Mouse (Mus musculus) midbrain, embryonic 13.5 days (tissue): ENCODE data around the gene Lrfn3. TPM values are rescaled to one million over a fixed set of nuclear protein-coding genes. Genes with fewer than 3 reads are reported as not detected.

ENCODE experiments used
- ATAC-seq: fragments of 200-750 bp; cut with Nextera tagmentation; 2 replicates; pipeline ENCODE4 v1.8.0; 2017; ENCODE audit warnings: mild to moderate bottlenecking, moderate TSS enrichment, moderate library complexity
- H3K27ac ChIP-seq: fragments of 300-500 bp; sonication (generic); 2 replicates; pipeline ENCODE4 v1.5.1; 2015; ENCODE audit warnings: inconsistent platforms, mild to moderate bottlenecking, moderate library complexity
- H3K27me3 ChIP-seq: fragments of 300-500 bp; sonication (generic); 2 replicates; pipeline ENCODE4 v1.6.1; 2015; ENCODE audit warnings: mild to moderate bottlenecking, inconsistent platforms
- H3K36me3 ChIP-seq: fragments of 300-500 bp; sonication (generic); 2 replicates; pipeline ENCODE4 v1.6.1; 2015; ENCODE audit warnings: mild to moderate bottlenecking, inconsistent platforms
- H3K4me1 ChIP-seq: fragments of 300-500 bp; sonication (generic); replicated peaks from 2 replicates; pipeline ENCODE4 v1.6.1; 2015; ENCODE audit warnings: inconsistent platforms
- H3K4me2 ChIP-seq: fragments of 300-500 bp; sonication (generic); replicated peaks from 2 replicates; pipeline ENCODE4 v1.6.1; 2015; ENCODE audit warnings: moderate library complexity, mild to moderate bottlenecking, inconsistent platforms
- H3K4me3 ChIP-seq: fragments of 300-500 bp; sonication (generic); replicated peaks from 2 replicates; pipeline ENCODE4 v1.5.1; 2015; ENCODE audit warnings: mild to moderate bottlenecking, inconsistent platforms
- H3K9ac ChIP-seq: fragments of 300-500 bp; sonication (generic); replicated peaks from 2 replicates; pipeline ENCODE4 v1.6.1; 2015; ENCODE audit warnings: mild to moderate bottlenecking, inconsistent platforms
- H3K9me3 ChIP-seq: fragments of 300-500 bp; sonication (generic); 2 replicates; pipeline ENCODE4 v1.6.1; 2016; ENCODE audit warnings: mild to moderate bottlenecking, inconsistent platforms
- WGBS: fragments of 180-500 bp; shearing (Covaris S2); methylation state at CpG from one replicate; pipeline ENCODE4 v1.1.7; 2015; 5-methylcytosine and 5-hydroxymethylcytosine counted together
- polyA plus RNA-seq: library from polyadenylated mRNA; unstranded; fragments of >200 nt; fragmentation: Nextera tagmentation; extraction: Ambion mirVana; gene quantifications from 2 replicates; pipeline ENCODE4 v1.2.1, GENCODE M21; 2015

The Lrfn3 gene
- polyA plus RNA-seq, 1 experiment from 2014 or later: 11.4 TPM

DNA sequence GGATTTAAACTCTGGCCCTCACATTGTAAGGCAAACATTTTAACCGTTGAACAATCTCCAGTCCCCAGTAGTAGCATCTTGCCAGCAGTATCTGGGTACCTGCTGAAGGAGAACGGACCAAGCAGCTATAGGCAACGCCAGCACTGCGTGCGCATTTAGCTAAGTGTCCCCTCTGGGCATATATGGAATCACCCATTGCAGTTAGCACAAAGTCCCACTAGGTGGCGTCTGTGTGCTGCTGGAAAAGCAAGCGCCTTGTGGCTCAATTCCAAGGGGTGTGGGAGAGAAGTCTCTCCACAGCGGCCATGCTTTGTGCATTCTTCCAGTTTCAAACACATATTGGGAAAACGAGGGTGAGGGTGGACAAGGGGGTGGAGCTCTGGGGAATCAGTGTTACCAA, 26.2 kb downstream of the Lrfn3 start:
- H3K27ac ChIP-seq: no peak overlapping the region
- H3K4me2 ChIP-seq: no peak overlapping the region
- ATAC-seq: peak; percentile 43; the same call in 1 of the 2 replicates
- peaks cover 17% of the 10 kb centered on the region for H3K4me1 ChIP-seq
- WGBS: 3% methylated on average over 9 of the region's 9 CpGs
- H3K36me3 ChIP-seq: no peaks in the 10 kb centered on the region
- H3K27me3 ChIP-seq: peaks cover 37% of the 10 kb centered on the region
- H3K9me3 ChIP-seq: no peaks in the 10 kb centered on the region
- H3K9ac ChIP-seq: no peak overlapping the region
- H3K4me3 ChIP-seq: no peak overlapping the region

DNA sequence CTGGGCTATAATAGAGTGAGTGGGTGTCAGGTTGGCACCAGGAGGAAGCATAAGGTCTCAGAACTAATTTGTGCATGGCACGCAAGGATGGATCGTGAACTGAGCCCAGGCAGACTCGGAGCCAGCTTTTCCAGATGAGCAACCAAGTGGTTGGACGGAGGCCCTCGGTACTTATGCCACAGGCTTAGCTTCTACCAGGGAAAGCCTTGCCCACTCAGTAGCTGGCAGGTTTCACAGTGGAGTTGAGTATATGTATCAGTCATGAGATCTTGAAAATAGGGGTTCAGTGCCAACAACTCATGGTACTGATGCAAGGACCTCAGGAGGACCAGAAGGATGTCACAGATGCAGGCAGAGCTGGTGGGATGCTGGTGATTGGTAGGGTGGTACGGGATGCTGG, 26.9 kb downstream of the Lrfn3 start:
- Histone ChIP-seq H3K4me1 (peaks cover 21% of the 10 kb centered on the region), H3K9me3 (no peaks in the 10 kb centered on the region), H3K27ac (no peak overlapping the region), H3K9ac (no peak overlapping the region), H3K4me2 (no peak overlapping the region), H3K36me3 (no peaks in the 10 kb centered on the region), H3K27me3 (peaks cover 37% of the 10 kb centered on the region), H3K4me3 (no peak overlapping the region)
- 78% methylated on average over 6 of the region's 6 CpGs for WGBS
- no peak for ATAC-seq

DNA sequence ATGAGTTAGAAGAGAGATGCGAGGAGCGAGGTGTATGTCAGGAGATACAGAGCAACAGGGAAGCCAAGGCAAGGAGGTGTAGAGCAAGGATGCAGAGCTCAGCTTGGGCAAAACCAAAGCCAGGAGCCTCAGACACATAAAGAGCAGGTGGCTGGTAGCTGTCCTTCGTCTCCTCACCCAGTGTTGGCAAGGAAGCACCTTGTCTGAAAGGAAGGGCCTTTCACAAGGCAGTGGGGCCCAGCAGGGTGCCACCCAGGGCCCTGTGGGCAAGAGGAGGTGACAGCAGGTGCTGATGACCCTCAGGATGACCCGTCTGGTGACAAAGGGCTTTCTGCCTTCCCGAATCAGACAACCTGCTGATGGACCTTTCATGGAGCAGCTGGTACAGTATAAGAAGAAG, 28.0 kb downstream of the Lrfn3 start:
- Histone ChIP-seq H3K4me1 (peaks cover 21% of the 10 kb centered on the region), H3K27ac (no peak overlapping the region), H3K9me3 (no peaks in the 10 kb centered on the region), H3K36me3 (no peaks in the 10 kb centered on the region), H3K9ac (no peak overlapping the region), H3K4me3 (no peak overlapping the region), H3K27me3 (peaks cover 37% of the 10 kb centered on the region), H3K4me2 (no peak overlapping the region)
- ATAC-seq: no peak
- 59% methylated on average over 5 of the region's 5 CpGs for WGBS

DNA sequence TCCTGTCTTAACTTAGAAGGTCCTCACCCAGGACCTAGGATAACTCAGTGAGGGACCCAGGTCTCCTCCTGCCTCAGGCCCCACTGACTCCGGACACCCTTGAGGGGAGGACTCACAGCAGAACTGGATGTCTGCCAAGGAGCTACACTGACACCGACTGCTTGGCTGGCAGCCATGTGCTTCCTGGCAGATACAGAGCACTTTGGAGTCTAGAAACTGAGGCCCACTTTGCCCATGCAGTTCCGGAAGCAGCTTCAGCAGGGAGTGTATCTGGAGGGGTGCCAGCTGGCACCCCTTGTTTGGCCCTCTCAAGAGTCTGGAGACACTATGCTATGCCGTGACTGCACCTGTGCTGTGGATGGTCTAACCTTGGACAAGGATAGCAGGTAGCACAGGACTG, 29.1 kb downstream of the Lrfn3 start:
- Histone ChIP-seq H3K9me3 (no peaks in the 10 kb centered on the region), H3K27me3 (peaks cover 28% of the 10 kb centered on the region), H3K27ac (no peak overlapping the region), H3K4me3 (no peak overlapping the region), H3K4me1 (peaks cover 21% of the 10 kb centered on the region), H3K9ac (no peak overlapping the region), H3K36me3 (no peaks in the 10 kb centered on the region), H3K4me2 (no peak overlapping the region)
- ATAC-seq: peak; percentile 31; the same call in 1 of the 2 replicates
- 57% methylated on average over 4 of the region's 4 CpGs for WGBS

DNA sequence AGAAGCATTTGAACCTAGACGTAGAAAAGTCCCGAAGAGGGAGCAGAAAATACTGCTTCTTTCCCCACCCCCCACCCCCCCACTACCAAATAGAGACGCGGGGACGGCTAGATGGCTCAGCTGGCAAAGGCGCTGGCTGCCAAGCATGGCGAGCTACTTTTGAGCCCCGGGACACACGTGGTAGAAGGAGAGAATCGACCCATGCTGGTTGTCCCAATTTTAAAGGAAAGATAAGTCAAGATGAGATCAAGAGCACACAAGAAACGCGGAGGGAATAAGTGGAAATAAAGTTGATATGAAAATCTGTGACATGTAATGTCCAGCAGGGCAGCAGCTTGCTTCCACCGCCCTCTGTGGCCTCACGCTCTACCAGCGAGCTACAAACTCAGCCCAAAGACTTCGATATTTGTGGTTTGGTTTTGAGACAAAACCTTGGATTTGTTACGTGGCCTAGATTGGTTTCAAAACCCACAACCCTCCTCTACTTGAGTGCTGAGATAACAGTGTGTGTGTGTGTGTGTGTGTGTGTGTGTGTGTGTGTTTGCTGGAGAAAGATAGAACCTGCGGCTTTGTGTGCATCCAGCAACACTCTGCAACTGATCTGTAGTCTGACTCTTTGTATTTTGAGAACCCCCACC, 29.8 kb downstream of the Lrfn3 start:
- H3K9ac ChIP-seq: no peak overlapping the region
- WGBS: 66% methylated on average over 18 of the region's 18 CpGs

DNA sequence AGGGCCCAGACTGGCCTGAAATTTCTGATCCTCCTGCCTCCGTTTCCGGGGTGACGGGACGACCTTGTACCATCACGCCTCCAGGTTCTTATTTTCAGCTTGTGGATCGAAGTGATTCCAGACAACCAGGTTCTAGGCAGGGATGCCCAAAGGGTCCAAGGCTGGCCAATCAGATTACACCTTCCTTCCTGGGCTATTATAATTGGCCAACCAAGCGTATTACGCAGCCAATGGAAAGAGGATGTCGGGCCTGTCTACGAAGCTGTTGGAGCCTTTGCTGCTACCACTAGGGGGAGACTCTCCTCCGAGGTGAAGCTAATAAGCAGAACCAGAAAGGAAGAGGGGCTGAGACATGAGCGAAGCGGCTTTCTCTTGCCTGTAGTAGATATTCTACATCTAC, 30.7 kb downstream of the Lrfn3 start:
- H3K4me3 ChIP-seq: peak overlapping the region; percentile 24
- H3K4me1 ChIP-seq: peaks cover 21% of the 10 kb centered on the region
- peak overlapping the region; percentile 55; the same call in 1 of the 2 replicates for H3K27ac ChIP-seq
- no peaks in the 10 kb centered on the region for H3K36me3 ChIP-seq
- no peaks in the 10 kb centered on the region for H3K9me3 ChIP-seq
- 4% methylated on average over 13 of the region's 13 CpGs for WGBS
- H3K4me2 ChIP-seq: peak overlapping the region; percentile 48
- H3K27me3 ChIP-seq: peaks cover 30% of the 10 kb centered on the region
- ATAC-seq: peak; percentile 96
- no peak overlapping the region for H3K9ac ChIP-seq

More for the DNA sequence above, 29.8 kb downstream of the Lrfn3 start:
- peaks cover 21% of the 10 kb centered on the region for H3K4me1 ChIP-seq
- H3K36me3 ChIP-seq: no peaks in the 10 kb centered on the region
- H3K4me3 ChIP-seq: 0 out of 2 replicates have a peak overlapping the region, but pooled peaks have one; percentile 11
- no peaks in the 10 kb centered on the region for H3K9me3 ChIP-seq
- peaks cover 27% of the 10 kb centered on the region for H3K27me3 ChIP-seq
- no peak overlapping the region for H3K4me2 ChIP-seq
- H3K27ac ChIP-seq: no peak overlapping the region
- no peak for ATAC-seq

DNA sequence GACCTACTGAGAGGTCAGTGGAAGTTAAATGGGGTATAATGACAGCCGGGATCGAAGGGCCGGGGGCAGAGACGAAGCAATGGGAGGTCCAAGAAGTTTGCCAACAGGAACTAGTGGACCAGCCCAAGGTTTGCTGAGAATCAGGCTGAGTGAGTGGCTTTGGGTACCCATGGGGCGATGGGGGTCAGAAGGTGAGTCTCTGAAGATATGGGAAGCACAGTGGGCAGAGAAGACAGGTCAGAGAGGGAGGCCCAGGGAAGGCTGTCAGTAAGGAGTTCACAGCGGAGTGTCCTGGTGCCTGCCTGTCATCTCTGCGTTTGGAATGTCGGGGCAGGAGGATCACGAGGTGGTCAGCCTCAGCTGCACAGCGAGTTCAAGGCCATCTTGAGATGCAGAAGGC, 34.2 kb downstream of the Lrfn3 start:
- Histone ChIP-seq H3K9me3 (no peaks in the 10 kb centered on the region), H3K36me3 (no peaks in the 10 kb centered on the region), H3K4me2 (no peak overlapping the region), H3K27ac (no peak overlapping the region), H3K9ac (no peak overlapping the region), H3K4me1 (peaks cover 17% of the 10 kb centered on the region), H3K4me3 (no peak overlapping the region), H3K27me3 (peaks cover 13% of the 10 kb centered on the region; the same call in 1 of the 2 replicates)
- WGBS: 58% methylated on average over 10 of the region's 10 CpGs
- no peak for ATAC-seq

DNA sequence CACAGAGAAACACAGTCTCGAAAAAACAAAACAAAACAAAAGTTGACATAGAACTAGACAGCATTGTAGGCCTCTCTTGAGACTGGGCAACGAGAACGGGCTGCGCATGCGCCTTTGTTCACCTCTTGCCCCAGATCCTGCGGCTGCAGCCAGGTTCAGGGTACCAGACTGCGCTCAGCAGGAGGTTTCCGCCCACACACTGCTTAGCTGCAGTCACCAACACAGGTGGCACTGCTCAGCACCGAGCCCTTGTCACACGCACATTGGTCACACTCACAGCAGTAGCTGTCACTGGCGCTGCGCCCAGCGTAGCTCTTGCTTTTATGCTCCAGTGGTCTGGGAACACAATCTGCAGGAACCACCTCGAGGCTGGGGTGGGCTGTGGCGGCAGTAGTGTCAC, 35.4 kb downstream of the Lrfn3 start:
- no peak overlapping the region for H3K9ac ChIP-seq
- no peak overlapping the region for H3K4me3 ChIP-seq
- 59% methylated on average over 15 of the region's 15 CpGs for WGBS
- H3K4me2 ChIP-seq: no peak overlapping the region
- H3K4me1 ChIP-seq: peaks cover 15% of the 10 kb centered on the region
- H3K9me3 ChIP-seq: no peaks in the 10 kb centered on the region
- H3K27me3 ChIP-seq: peaks cover 12% of the 10 kb centered on the region; the same call in 1 of the 2 replicates
- H3K36me3 ChIP-seq: no peaks in the 10 kb centered on the region
- no peak overlapping the region for H3K27ac ChIP-seq
- ATAC-seq: no peak

DNA sequence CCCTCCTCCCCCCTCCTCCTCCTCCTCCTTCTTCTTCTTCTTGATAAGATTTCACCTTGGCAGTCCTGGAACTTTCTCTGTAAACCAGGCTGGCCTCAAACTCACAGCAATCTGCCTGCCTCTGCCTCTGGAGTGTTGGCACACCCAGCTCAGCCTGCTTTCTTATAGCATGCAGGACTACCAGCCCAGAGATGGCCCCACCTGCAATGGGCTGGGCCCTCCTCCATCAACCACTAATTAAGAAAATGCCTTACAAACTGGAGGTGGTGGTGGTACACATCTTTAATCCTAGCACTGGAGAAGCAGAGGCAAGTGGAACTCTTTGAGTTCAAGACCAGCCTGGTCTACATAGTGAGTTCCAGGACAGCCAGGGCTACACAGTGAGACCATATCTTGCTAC, 36.1 kb downstream of the Lrfn3 start:
- Histone ChIP-seq H3K27ac (no peak overlapping the region), H3K9me3 (no peaks in the 10 kb centered on the region), H3K36me3 (no peaks in the 10 kb centered on the region), H3K4me2 (no peak overlapping the region), H3K4me3 (no peak overlapping the region), H3K9ac (no peak overlapping the region), H3K27me3 (peaks cover 12% of the 10 kb centered on the region; the same call in 1 of the 2 replicates), H3K4me1 (peaks cover 13% of the 10 kb centered on the region)
- no peak for ATAC-seq

DNA sequence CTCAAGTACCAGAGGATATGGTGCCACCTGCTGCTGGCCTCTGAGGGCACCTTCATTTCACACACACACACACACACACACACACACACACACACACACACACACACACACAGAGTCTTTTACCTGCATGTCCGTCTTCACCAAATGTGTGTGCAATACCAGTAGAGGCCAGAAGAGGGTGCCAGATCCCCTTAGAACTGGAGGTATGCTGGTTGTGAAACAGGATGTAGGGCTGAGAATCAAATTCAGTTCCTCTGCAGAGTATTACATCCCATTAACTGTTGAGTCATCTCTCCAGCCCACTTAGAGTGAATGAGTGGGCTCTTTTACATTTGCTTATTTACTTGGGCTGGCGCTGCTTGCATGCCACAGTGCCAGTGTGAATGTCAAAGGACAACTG, 37.2 kb downstream of the Lrfn3 start:
- ATAC-seq: no peak
- Histone ChIP-seq H3K4me3 (no peak overlapping the region), H3K27ac (no peak overlapping the region), H3K9ac (no peak overlapping the region), H3K36me3 (no peaks in the 10 kb centered on the region), H3K4me2 (no peak overlapping the region), H3K4me1 (peaks cover 18% of the 10 kb centered on the region), H3K27me3 (peaks cover 12% of the 10 kb centered on the region; the same call in 1 of the 2 replicates), H3K9me3 (no peaks in the 10 kb centered on the region)
- 30% methylated on average over 2 of the region's 2 CpGs for WGBS

DNA sequence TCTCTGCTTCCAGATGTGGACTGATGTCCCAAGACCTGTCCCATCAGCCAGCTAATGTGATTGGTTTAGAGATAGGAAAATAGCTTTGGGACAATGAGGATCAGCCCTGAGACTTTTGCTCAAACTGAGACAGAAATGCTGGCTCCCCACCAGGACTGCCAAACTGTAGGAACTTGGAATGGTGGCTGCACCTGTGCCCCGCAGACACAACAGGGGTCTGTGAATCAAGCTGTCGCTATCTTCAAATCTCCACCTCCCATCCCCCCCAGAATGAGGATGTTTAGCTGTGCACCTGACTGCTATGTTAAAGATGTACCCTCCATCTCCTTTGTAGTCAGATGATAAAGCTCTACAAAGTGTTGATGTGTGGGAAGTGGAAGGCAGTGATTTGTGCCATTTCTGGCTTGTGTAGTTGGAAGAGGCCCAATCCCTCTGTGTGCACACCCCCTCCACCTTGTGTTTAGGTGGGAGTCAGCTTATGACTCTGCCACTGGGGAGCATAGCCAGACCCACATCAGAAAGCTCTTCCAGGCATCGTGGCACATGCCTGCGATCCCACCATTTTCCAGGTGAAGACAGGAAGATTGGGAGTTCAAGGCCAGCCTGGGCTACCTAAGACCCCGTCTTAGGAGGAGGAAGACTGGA, 38.1 kb downstream of the Lrfn3 start:
- Histone ChIP-seq H3K4me3 (no peak overlapping the region), H3K9ac (no peak overlapping the region), H3K4me1 (peaks cover 18% of the 10 kb centered on the region), H3K9me3 (no peaks in the 10 kb centered on the region), H3K27ac (no peak overlapping the region), H3K36me3 (no peaks in the 10 kb centered on the region), H3K27me3 (peaks cover 12% of the 10 kb centered on the region; the same call in 1 of the 2 replicates), H3K4me2 (no peak overlapping the region)
- ATAC-seq: no peak
- WGBS: 79% methylated on average over 5 of the region's 5 CpGs

DNA sequence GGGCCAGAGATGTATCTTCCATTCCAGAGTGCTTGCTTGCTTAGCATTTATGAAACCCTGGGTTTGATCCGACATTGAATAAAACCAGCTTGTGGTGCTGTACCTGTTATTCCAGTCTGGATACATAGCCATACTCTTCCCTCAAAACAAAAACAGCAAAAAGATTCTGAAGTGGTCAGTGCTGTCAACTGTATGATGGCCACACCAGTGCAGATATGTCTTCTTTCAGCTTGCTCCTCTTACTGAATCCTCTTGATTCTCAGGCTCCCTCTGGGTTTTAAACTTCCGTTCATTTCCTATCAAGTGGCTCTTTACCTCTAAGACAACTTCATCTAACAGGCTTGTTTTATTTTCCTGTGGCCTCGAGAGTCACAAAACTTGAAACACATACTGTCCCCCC, 38.8 kb downstream of the Lrfn3 start, which contains the start of gene Sdhaf1:
Sdhaf1 (minus strand) TSS at position 101 of the 400 bp plus-strand sequence.
- Histone ChIP-seq H3K36me3 (no peaks in the 10 kb centered on the region), H3K4me3 (peak within 1 kb of the TSS; percentile 81), H3K9me3 (no peaks in the 10 kb centered on the region), H3K27me3 (peaks cover 12% of the 10 kb centered on the region; the same call in 1 of the 2 replicates), H3K4me2 (peak within 1 kb of the TSS; percentile 87), H3K4me1 (peaks cover 18% of the 10 kb centered on the region), H3K27ac (peak within 1 kb of the TSS; percentile 80), H3K9ac (peak within 1 kb of the TSS; percentile 44; the same call in 1 of the 2 replicates)
- 83% methylated on average over 3 of the region's 3 CpGs for WGBS
- ATAC-seq: no peak
